ENCODE assay signal across 29 mouse cellular contexts in the genomic region with DNA sequence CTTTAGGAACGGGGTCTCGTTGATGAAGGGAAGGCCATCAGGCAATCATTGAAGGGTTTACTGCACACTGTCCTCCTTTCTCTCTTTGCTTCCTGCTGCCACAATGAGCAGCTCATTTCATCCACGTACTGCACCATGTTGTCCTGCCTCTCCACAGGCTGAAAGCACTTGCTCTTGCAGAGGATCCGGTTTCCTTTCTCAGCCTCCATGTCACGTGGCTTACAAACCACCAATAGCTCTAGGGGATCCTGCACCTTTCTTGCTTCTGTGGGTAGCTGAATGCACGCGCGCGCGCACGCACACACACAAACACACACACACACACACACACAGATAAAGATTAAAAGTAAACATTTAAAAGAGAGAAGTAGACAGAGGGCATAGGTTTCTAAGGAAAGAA.
DNase-seq lines count a peak whose midpoint lies in the region; ATAC-seq lines count a peak whose summit lies in the region.
"Had no signal": no experiment of that assay in that cellular context is flagged by ENCODE, and none has a peak within 500 bp of the region (broad histone marks: within the 10 kb centered on the region; RNA-seq: fewer than 3 reads in every experiment).

No protein-coding gene starts in this region.

- WGBS in kidney, embryonic 14.5 days = 72% methylated on average over 11 of the region's 11 CpGs

- no peak overlapping the region for H3K4me2 ChIP-seq in kidney, embryonic 14.5 days (replicated peaks; ENCODE audit: low read depth, low read length)
- H3K4me2 ChIP-seq: embryonic facial prominence, embryonic 12.5 days; heart, embryonic 13.5 days; liver, embryonic 13.5 days; lung, embryonic 15.5 days; midbrain, embryonic 13.5 days had no signal

- H3K36me3 ChIP-seq in kidney, embryonic 14.5 days (ENCODE audit: control insufficient read depth, insufficient read depth, low read length) = no peaks in the 10 kb centered on the region
- H3K36me3 ChIP-seq: embryonic facial prominence, embryonic 12.5 days; heart, embryonic 13.5 days; liver, embryonic 13.5 days; lung, embryonic 15.5 days; midbrain, embryonic 13.5 days had no signal

- 0 out of 2 replicates have a peak, but pooled peaks have one; percentile 57 for ATAC-seq in kidney, embryonic 14.5 days (ENCODE audit: low FRiP score, low TSS enrichment)
- ATAC-seq: activated CD4-positive, CD25-positive, alpha-beta regulatory T cell, adult 4 months; forebrain, embryonic 14.5 days; hindbrain, embryonic 16.5 days; intestine, embryonic 16.5 days; midbrain, embryonic 13.5 days; Patski had no signal

- no peaks in the 10 kb centered on the region for H3K27me3 ChIP-seq in kidney, embryonic 14.5 days (ENCODE audit: control insufficient read depth, insufficient read depth, low read length)
- H3K27me3 ChIP-seq: embryonic facial prominence, embryonic 12.5 days; heart, embryonic 13.5 days; liver, embryonic 13.5 days; lung, embryonic 15.5 days; midbrain, embryonic 13.5 days; Patski had no signal

- DNase-seq in kidney, postnatal 4 days = no peak
- DNase-seq in thymus, postnatal 0 days (ENCODE audit: low spot score) = peak; percentile 24
- no peak for DNase-seq in thymus, adult 18-20 months
- DNase-seq in WW6 (ENCODE audit: low read depth, low spot score) = peak; percentile 14
- no peak for DNase-seq in adrenal gland, postnatal 25 days
- no peak for DNase-seq in c-Kit-positive CD71-positive TER-119-positive erythroid progenitor cells, embryonic 14.5 days (ENCODE audit: low spot score)
- DNase-seq: adrenal gland, adult 2 months; B cell, adult 2 months; cerebellum, adult 8-10 months; cerebellum, postnatal 25 days; gastrocnemius, postnatal 14 days; kidney, adult 8-10 months; kidney, postnatal 25 days; liver, embryonic 13.5 days; retina, postnatal 1 day; right cerebral cortex, postnatal 14 days; thymus, postnatal 25 days had no signal

- H3K9me3 ChIP-seq in kidney, embryonic 14.5 days (ENCODE audit: control insufficient read depth, low read length) = no peaks in the 10 kb centered on the region
- H3K9me3 ChIP-seq: embryonic facial prominence, embryonic 12.5 days; liver, embryonic 13.5 days; lung, embryonic 15.5 days; midbrain, embryonic 13.5 days had no signal

- 0 out of 2 replicates have a peak, but pooled peaks cover 3% of the 10 kb centered on the region for H3K4me1 ChIP-seq in kidney, embryonic 14.5 days (ENCODE audit: control insufficient read depth, insufficient read depth, low read length)
- H3K4me1 ChIP-seq: liver, embryonic 13.5 days; midbrain, embryonic 13.5 days had no signal

- H3K27ac ChIP-seq in kidney, embryonic 14.5 days (ENCODE audit: low read depth, low read length) = no peak overlapping the region
- H3K27ac ChIP-seq: embryonic facial prominence, embryonic 12.5 days; heart, embryonic 13.5 days; layer of hippocampus, adult 2 months; liver, embryonic 13.5 days; lung, embryonic 15.5 days; macrophage; midbrain, embryonic 13.5 days had no signal

- no peak overlapping the region for H3K4me3 ChIP-seq in kidney, embryonic 14.5 days (ENCODE audit: low read length)
- H3K4me3 ChIP-seq: embryonic facial prominence, embryonic 12.5 days; heart, embryonic 13.5 days; layer of hippocampus, adult 2 months; liver, embryonic 13.5 days; lung, embryonic 15.5 days; midbrain, embryonic 13.5 days had no signal

- no peak overlapping the region for H3K9ac ChIP-seq in kidney, embryonic 14.5 days (ENCODE audit: low read depth, low read length)
- H3K9ac ChIP-seq: embryonic facial prominence, embryonic 12.5 days; heart, embryonic 13.5 days; liver, embryonic 13.5 days; lung, embryonic 15.5 days; midbrain, embryonic 13.5 days had no signal

Comparison
In these comparisons a context has a peak if more than half of its experiments do, and no peak if none do; other contexts are left out.
1. DNase-seq: peak in thymus, postnatal 0 days (single experiment) and WW6 (single experiment); none in kidney, postnatal 4 days (0 of 2), thymus, adult 18-20 months (0 of 2), adrenal gland, postnatal 25 days (single experiment) and c-Kit-positive CD71-positive TER-119-positive erythroid progenitor cells, embryonic 14.5 days (single experiment).